Mouse (Mus musculus) spleen, adult 2 months (tissue): ENCODE measurements around the gene Cnr1.

Source experiments
- CTCF ChIP-seq: fragments of 200-500 bp; IDR thresholded peaks from 2 replicates; pipeline ENCODE4 v1.5.1; 2011; ENCODE audit warnings: mild to moderate bottlenecking, inconsistent platforms; ENCODE audit not compliant: insufficient read depth, insufficient read length, insufficient replicate concordance; ENCODE audit errors: extremely low read depth
- POLR2A ChIP-seq: fragments of 200-500 bp; IDR thresholded peaks from 2 replicates; pipeline ENCODE4 v1.6.1; 2011; ENCODE audit warnings: low read depth, low read length, inconsistent platforms

GRCm38 (mm10) chr4:33931347-33931746 lies 7.0 kb downstream of the Cnr1 start:
- TF ChIP-seq CTCF (no peak), POLR2A (no peak)
